Mouse (Mus musculus) neutrophil, adult 59 days (primary cell): ENCODE measurements around the gene Rin1. TPM values are rescaled to one million over a fixed set of nuclear protein-coding genes. Genes with fewer than 3 reads are reported as not detected.

Source experiments
- total RNA-seq, 2 experiments: library from RNA; stranded (reverse); gene quantifications; 1 replicate in 1 of 2; 2 replicates in 1 of 2; pipeline ENCODE4 v1.2.4; 2023

Gene Rin1
- 1 to 10 TPM in 1 of 2 experiments, under 1 TPM in 1; 1.00 to 1.7 TPM for total RNA-seq

GRCm38 (mm10) chr19:5050047-5050905 is at the start of gene Rin1:
TSS of gene Rin1 (plus strand) at chr19:5050481.

DNA sequence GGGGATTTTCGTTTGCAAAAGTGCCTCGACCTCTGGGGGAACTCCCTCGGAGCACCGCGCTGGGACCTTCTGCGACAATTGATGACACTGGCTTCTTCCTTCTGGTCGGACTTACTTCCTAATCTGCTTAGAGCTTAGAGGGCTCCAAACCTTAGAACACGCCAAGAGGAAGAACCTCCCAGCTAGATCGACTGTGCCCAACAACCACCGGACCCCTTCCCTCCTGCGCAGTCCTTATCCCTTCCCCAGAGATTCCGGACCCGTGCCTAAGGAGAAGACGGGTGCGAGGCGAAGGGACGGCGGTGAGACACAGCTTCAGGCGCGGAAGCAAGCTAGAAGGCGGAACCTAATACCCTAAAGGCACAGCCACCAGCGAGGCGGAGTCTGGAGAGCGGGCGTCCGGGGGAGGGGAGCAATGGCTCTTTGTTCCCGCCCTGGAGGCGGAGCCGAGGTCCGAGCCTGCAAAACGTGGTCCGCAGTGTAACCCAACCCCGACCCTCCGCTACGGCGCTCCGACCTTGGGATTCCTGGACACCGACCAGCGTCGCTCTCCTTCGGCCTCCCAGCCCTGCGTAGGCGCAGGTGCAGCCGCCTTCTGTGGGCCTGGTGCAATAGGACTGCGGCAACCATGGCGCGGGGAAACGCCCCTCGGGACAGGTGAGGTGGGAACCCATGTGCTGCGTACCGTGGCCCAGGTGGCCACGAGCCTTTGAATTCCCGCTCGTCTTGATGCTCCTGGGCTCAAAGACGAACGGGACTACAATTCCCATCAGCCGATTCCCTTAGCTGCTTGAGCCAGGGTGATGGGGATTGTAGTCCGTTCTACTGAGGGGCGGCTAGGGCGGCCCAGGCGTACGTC is 26.4 kb upstream of the Rin1 start, which contains the start of gene Slc29a2:
Gene Slc29a2 (plus strand): TSS at position 240 of the 859 bp plus-strand sequence.

GRCm38 (mm10) chr19:5038709-5039156 is 11.5 kb upstream of the Rin1 start, which contains the start of the genes B4gat1 and AC124502.3:
TSS of gene B4gat1 (plus strand) at chr19:5038826.
TSS of gene AC124502.3 (plus strand) at chr19:5038891.

GRCm38 (mm10) chr19:5040862-5041523 is 9.3 kb upstream of the Rin1 start, which contains the start of gene Brms1:
TSS of gene Brms1 (plus strand) at chr19:5041354.

GRCm38 (mm10) chr19:5067867-5068569 is 17.7 kb downstream of the Rin1 start, which contains the start of gene Cd248:
TSS of gene Cd248 (plus strand) at chr19:5068078.

DNA sequence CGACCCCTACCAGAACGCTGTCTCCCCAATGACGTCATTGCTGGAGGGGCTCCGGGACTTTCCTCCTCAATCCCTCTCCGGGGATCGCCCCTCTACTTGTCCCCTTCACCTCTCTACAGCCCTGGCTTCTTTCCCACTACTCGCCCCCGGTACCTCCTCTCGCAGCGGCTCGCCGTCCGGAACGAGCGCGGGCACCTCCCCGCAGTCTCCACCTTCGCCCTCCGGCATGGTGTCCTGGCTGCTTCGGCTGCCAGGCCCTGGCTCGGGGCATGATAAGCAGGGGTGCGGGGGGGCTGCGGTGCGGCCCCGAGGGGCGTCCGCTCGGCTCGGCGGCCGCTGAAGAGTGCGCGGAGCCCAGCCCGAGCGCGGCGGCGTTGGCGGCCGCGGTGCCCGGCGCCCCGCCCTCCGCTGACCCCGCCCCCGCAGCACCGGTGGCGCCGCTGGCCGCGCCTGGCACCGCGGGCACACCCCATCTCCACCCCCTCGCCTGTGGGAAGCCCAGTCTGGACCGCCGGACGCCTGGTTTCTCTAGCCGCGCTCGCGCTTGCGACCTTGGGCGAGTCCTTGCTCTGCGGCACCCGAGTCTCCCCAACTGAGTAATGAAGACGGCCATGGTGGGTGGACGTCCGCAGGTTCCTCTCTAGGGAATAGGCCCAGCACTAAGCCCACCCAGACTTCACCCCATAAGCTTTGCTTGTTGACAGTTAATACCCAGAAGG is 35.0 kb downstream of the Rin1 start, which contains the start of gene Tmem151a:
Gene Tmem151a (minus strand): TSS at position 387 of the 719 bp plus-strand sequence.

DNA sequence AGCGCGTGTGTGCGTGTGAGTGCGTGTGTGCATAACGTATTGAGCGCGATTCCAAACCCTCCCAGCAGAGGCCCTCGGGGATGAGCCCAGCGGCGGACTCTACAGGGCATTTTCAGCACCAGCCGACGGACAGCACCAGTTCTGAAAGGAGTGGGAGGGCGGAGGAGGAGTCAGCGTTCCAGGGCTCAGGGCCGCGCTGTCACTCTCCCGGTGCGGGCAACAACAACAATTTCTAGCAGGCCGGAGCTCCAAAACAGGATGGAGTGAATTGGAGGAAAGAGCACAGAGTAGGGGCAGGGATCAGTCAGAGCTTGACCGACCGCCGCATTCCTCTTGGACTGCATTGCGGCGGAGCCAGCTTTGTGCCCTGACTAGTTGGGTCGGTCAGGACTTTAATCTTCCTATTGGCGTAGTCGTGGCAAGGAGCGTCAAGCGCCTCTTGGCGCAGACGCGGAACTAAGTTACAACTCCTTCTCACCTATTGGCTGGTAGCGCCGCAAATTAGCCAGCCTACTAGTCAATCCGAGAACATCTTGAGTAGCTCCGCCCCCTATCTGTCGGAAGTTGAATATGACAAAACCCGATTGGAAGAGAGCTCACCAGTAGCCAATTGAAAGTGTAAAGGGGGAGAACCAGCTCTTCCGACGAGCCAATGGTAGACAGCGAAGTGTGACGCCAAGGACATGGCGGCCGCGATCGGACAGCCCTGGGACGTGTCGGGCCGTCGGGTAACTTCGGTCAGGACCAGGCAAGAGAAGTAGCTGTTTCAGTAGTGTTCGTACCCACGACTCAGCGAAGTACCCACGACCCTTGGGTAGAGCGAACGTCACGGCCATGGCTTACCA is 37.8 kb downstream of the Rin1 start, which contains the start of gene Yif1a:
Gene Yif1a (plus strand): TSS at position 655 of the 845 bp plus-strand sequence.

GRCm38 (mm10) chr19:5098363-5099143 is 48.3 kb downstream of the Rin1 start, which contains the start of gene Cnih2:
TSS of gene Cnih2 (minus strand) at chr19:5098521.

Other genes with a start within 250 kb of the Rin1 start
- gene Gm21992, start 238.9 kb upstream of the Rin1 start, total RNA-seq, result 10 to 100 TPM; 12.2 to 18.1 TPM
- 10 to 100 TPM; 47.6 to 49.2 TPM for gene Rbm14, start 238.8 kb upstream of the Rin1 start, total RNA-seq
- gene Ccs, start 211.1 kb upstream of the Rin1 start, total RNA-seq, result 10 to 100 TPM; 12.8 to 19.1 TPM
- gene Ccdc87, start 211.1 kb upstream of the Rin1 start, total RNA-seq, result not detected
- gene Ctsf, start 195.4 kb upstream of the Rin1 start, total RNA-seq, result 1 to 10 TPM; 2.0 to 4.6 TPM
- under 1 TPM; 0.16 to 0.29 TPM for gene Actn3, start 172.6 kb upstream of the Rin1 start, total RNA-seq
- gene Zdhhc24, start 171.8 kb upstream of the Rin1 start, total RNA-seq, result 1 to 10 TPM; 6.1 to 6.4 TPM
- gene Bbs1, start 143.9 kb upstream of the Rin1 start, total RNA-seq, result under 1 TPM; 0.29 to 0.51 TPM
- gene Dpp3, start 122.2 kb upstream of the Rin1 start, total RNA-seq, result 10 to 100 TPM; 49.1 to 52.7 TPM
- not detected for gene Peli3, start 107.4 kb upstream of the Rin1 start, total RNA-seq
- 10 to 100 TPM; 10.0 to 13.0 TPM for gene Mrpl11, start 88.3 kb upstream of the Rin1 start, total RNA-seq
- gene Npas4, start 60.2 kb upstream of the Rin1 start, total RNA-seq, result not detected
- 1 to 10 TPM in 1 of 2 experiments, under 1 TPM in 1; 0.62 to 1.6 TPM for gene Slc29a2, start 26.6 kb upstream of the Rin1 start, total RNA-seq
- 1 to 10 TPM; 4.2 to 5.6 TPM for gene B4gat1, start 11.7 kb upstream of the Rin1 start, total RNA-seq
- not detected for gene AC124502.3, start 11.6 kb upstream of the Rin1 start, total RNA-seq
- gene Brms1, start 9.1 kb upstream of the Rin1 start, total RNA-seq, result 10 to 100 TPM; 37.0 to 38.6 TPM
- not detected for gene Cd248, start 17.6 kb downstream of the Rin1 start, total RNA-seq
- gene Tmem151a, start 35.0 kb downstream of the Rin1 start, total RNA-seq, result not detected
- gene Yif1a, start 38.1 kb downstream of the Rin1 start, total RNA-seq, result 10 to 100 TPM; 13.7 to 18.4 TPM
- gene Cnih2, start 48.0 kb downstream of the Rin1 start, total RNA-seq, result under 1 TPM; 0.27 to 0.93 TPM
- gene Rab1b, start 56.6 kb downstream of the Rin1 start, total RNA-seq, result 100 to 1,000 TPM; 135 to 146 TPM
- gene Klc2, start 68.1 kb downstream of the Rin1 start, total RNA-seq, result 10 to 100 TPM; 10.1 to 12.8 TPM
- gene Pacs1, start 222.6 kb downstream of the Rin1 start, total RNA-seq, result 100 to 1,000 TPM; 105 to 106 TPM
- 100 to 1,000 TPM; 199 to 214 TPM for gene Sf3b2, start 245.0 kb downstream of the Rin1 start, total RNA-seq
- not detected for gene Gal3st3, start 247.8 kb downstream of the Rin1 start, total RNA-seq